Mouse (Mus musculus) megakaryocyte, embryonic 14.5 days (primary cell): ENCODE results near the gene Kcng3.

Experiments used
- FLI1 ChIP-seq: IDR thresholded peaks from 2 replicates; pipeline ENCODE4 v1.6.1; 2012; ENCODE audit warnings: low read length, inconsistent platforms, mixed read lengths
- GATA1 ChIP-seq: IDR thresholded peaks from 3 replicates; pipeline ENCODE4 v1.6.1; 2012; ENCODE audit warnings: mixed read lengths, low read length, inconsistent platforms, borderline replicate concordance

DNA sequence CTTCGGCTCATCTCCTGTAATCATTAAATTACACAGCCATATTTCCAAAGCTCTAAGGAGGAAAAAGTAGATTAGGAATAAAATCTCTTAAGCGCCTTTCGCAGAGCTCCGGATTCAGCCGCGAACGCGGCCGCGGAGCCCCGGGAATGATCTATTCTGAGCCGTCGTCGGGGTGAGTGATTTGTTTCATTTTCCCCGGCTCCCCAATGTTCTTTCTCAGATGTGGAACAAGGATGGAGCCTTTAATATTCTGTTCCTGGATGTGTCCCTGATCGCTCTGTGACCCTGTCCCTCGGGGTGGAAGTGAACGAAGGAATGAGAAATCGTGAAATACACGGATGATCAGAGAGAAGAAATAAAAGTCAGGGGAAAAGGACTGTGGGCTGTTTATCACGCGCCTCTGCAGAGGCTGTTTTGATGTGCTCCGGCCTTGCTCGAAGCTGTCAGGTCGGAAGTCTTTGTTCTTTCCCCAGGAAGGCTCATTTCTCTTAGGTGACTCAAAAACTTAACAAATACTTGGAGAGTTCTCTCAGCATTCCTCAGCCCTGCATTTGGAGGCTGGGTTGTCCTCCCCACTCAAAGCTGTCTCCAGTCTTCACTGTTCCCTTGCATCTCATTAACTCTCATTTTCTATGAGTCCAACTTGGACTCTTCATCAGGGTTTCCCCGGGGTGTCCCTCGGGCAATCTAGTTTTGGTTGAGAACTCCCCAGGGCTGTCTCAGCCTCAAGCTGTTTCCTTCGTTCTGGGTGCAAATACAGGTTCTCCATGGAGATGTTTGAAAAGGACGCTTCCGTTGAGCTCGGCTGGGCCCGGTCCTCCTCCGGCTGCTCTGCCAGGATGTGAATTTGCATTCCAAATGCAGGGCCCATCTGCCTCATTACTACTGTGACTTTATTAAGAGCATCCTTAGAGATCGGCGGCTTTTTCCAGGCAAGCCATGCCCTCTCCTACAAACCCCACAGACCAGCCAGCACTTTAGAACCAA is 85.6 kb downstream of the Kcng3 start:
- no peak for TF ChIP-seq GATA1
- TF ChIP-seq FLI1: no peak
